Mouse (Mus musculus) 416B (cell line): ENCODE measurements at regions not wholly inside any gene's neighbourhood (a gene's known extent, or its start where the extent isn't known, plus 50 kb on each side); places are given as distances from the start of the nearest gene placed in this dataset.

Experiments
- DNase-seq: peaks from one replicate; pipeline ENCODE4 v3.0.0; 2011; ENCODE audit warnings: low read depth

DNA sequence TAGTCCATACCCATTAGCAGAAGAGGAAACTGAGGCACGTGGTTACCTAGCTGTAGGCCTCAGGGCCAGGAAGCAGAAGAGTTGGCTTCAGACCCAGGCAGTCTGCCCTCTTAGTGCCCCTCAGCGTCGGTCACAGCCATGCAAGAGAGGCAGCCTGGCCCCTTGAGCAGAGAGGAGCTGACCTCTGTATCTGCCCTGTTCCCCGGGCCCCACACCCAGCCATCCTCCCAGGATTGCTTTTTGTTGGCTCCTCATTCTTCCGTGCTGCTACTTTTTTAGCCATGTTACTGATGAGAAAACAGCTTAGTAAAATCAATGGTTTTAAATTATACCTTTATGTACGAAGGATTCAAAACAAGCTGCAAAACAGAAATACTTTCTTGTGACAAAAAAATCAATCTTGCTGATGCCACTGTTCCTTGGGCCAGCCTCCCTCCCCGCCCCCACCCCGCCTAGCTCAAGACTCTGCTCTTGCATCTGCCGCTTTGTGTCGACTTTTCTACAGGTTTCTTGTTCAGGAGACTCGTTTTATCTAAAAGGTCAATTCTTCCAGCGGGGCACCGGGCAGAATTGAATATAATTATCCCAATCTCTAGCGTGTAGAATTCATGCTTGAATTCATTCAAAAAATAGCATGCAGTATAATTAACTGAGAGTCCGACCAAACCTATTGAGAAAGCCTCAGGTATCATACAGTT, 70.8 kb downstream of the Sall1 start:
- DNase-seq = no peak

GRCm38 (mm10) chr8:88958843-88959242, 85.1 kb downstream of the Sall1 start:
- no peak for DNase-seq

GRCm38 (mm10) chr8:88953178-88953577, 90.8 kb downstream of the Sall1 start:
- DNase-seq = no peak

GRCm38 (mm10) chr8:88951829-88952155, 92.2 kb downstream of the Sall1 start:
- DNase-seq = no peak

GRCm38 (mm10) chr8:88951145-88951828, 92.7 kb downstream of the Sall1 start:
- no peak for DNase-seq

DNA sequence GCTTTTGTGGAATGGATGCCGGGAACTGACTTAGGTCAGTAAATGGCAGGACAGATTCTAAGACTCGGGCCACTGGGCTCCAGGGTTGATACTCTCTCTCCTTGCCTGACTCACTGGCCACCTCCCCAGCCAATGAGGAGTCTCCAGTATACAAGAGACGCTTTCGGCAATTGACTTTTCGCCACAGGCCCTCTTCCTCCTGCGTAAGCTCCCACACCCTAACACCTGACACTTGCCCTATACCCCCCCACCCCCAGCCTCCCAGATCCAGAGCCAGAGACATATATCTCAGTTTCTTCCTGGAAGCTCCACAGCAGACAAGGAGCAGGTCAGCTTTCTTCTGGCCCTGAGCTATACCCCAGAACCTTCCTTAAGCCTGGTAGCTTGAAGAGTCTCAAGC, 94.0 kb downstream of the Sall1 start:
- no peak for DNase-seq

DNA sequence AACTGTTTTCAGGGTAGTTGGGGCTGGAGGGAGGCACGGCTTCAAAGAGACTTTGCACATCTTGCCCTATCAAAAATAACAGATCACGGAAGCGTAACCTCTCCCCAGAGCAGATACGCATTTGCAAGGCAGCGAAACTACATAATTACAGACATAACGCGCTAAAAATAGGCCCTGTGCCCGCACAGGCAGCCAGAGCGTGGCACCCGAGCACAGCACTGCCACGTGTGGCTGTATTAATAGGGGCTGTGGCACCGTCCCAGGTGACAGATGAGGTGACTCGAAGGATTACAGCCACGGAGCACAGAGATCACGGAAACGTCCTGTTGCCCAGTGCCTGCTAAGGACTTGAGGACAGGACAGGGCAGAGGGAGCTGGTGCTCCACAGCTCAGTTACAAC, 95.0 kb downstream of the Sall1 start:
- DNase-seq = no peak

- no peak for DNase-seq
These were observed 95.6 kb downstream of the Sall1 start for GRCm38 (mm10) chr8:88948328-88948727.

- no peak for DNase-seq
These were observed 96.6 kb downstream of the Sall1 start for GRCm38 (mm10) chr8:88947384-88947783.

GRCm38 (mm10) chr8:88945656-88946055, 98.3 kb downstream of the Sall1 start:
- no peak for DNase-seq

GRCm38 (mm10) chr8:88944038-88944437, 99.9 kb downstream of the Sall1 start:
- no peak for DNase-seq

GRCm38 (mm10) chr8:88939071-88939746, 104.8 kb downstream of the Sall1 start:
- no peak for DNase-seq

- no peak for DNase-seq
These were observed 109.3 kb downstream of the Sall1 start for GRCm38 (mm10) chr8:88934708-88935107.

DNA sequence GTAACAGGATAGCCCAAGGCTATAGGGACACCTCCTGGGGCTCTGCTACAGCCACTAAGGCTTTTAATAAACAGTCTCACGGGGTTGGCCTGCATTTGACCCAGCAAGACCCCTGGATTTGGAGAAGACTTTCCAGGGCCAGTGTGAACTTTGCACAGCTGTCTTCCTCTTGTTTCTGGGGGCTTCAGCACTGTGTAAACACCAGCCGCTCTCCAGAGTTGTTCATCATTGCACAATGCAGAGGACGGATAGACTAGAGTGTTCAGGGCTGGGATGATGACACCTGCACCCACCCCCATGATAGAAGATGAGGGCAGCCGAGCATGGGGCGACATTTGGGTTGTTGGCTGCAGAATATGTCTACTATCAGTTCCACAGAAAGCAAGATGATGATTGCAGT, 112.9 kb downstream of the Sall1 start:
- no peak for DNase-seq

DNA sequence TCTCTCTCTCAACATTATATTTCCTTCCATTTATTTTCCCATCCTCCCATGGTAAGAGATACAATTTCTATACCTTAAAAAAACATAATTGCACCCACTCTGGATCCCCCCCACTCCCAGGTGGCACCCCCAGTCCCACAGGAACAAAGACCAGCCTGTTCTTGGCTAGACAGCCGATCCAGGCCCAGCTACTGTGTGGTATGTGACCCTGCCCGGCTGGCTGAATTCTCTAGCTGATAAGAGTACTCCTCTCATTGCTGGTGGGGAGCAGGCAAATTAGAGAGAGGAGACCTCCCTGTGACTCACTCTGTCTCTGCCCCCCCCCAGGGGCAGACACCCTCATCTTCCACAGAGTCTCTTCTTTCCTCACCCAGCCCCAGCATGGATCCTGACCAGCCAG, 113.6 kb downstream of the Sall1 start:
- no peak for DNase-seq

DNA sequence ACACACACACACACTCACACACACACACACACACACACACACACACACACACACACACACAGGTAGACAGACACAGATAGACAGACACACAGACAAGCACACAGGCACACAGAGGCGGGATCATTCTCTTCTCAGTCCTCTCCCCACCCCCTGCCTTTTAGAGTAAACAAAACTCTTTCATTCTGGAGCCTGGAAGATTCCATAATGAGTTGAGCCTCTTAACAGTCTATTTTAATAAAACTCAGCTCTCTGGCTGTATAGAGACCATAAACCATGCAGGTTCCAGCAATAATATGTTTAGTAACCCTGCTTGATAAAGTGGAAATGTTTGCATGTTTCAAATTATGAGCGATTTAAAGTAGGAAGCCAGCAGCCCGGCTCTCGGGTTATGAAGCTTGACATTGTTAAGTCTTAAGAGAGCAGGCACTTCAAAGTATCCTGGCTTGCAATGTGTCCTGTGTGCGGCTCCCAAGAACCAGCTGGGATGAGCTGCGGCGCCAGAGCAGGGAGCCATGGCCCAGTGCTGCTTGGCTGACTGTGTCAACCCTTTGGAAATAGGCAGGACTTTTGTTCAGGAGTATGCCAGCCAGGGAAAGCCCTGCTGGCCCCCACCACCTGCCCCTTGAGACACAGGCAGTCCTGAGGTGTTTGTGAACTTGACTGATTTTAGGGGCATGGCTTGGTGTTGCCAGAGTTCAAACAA, 115.1 kb downstream of the Sall1 start:
- no peak for DNase-seq

DNA sequence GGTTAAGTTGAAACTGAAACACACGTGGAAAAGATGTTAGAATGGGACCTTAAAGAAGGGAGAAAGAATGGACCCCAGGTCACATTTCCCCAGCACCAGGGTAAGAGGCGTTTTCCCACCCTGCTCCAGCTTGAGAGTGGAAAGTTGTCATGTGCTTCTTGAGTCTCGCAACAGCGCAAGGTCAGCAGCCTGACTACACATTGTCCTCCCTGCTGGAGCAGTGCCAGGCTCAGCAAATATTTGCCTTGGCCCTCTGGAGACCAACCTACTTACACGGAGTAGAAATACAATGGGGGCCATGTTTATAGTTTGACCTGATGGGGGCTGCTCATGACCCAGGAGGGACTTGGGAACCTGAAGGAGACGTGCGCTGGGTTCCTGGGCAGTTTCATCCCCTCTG, 121.1 kb downstream of the Sall1 start:
- no peak for DNase-seq

GRCm38 (mm10) chr8:88921967-88922366, 122.0 kb downstream of the Sall1 start:
- no peak for DNase-seq

DNA sequence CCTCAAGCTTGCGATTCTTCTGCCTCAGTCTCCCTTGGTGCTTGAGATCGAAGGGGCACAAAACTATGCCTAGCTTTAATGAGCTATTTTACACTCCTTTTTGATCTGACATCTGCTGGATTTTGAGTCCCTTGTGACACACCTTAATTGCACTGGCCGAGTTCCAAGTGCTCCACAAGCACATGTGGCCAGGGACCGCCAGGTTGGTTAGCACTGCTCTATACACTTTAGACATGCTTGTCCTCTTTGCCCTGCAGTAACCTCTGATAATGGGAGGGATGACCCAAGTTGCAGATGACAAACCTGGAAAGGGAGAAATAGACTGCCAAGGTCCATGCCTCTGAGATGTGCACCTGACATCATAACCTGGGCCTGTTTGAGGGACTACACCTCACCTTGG, 124.7 kb downstream of the Sall1 start:
- DNase-seq = no peak

DNA sequence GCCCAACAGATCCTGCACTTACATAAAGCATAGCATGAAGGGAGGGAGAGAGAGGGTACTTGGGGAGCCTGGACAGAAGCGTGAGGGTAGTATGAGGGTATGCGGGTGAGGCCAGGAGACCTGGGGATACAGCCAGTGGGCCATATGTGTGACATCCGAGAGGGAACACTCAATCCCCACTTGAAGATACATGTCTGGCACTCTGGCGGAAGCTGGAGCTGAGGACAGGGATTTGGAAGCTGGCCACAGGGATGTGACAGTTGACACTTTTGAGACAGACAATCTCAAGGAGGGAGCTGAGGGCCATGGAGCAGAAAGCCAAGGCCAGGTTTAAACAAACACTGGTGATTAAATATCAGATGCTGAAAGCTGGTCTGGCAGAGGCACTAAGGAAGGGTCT, 127.9 kb downstream of the Sall1 start:
- DNase-seq = no peak

DNA sequence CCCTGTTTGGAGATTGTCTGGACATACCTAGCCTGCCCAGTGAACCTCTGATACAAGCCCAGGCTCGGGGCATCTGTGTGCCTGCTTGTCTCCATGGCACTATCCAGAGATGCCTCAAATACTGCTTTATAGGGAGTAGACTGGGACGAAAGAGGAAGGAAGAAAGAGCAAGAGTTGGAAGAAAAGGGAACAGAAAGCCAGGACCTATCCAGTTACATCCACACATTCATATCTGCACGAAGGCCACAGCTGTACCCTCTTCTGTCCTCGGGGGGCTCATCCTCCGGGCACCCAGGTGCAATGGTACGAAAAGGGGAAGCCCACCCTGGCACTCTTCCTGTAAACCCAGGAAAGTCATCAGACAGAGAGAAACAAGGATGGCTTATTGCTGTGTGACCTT, 129.3 kb downstream of the Sall1 start:
- DNase-seq = no peak

GRCm38 (mm10) chr8:88914190-88914589, 129.8 kb downstream of the Sall1 start:
- DNase-seq = no peak

GRCm38 (mm10) chr8:88906244-88906643, 137.7 kb downstream of the Sall1 start:
- DNase-seq = no peak
